Mouse (Mus musculus) G1E (cell line): ENCODE data around the gene St8sia1. TPM values are rescaled to one million over a fixed set of nuclear protein-coding genes. Genes with fewer than 3 reads are reported as not detected.

Experiments
- ATAC-seq: 2 replicates; pipeline ENCODE4 v1.8.0; 2016; ENCODE audit warnings: mild to moderate bottlenecking; ENCODE audit not compliant: insufficient number of reproducible peaks, poor library complexity, low FRiP score, severe bottlenecking; ENCODE audit errors: extremely low read depth
- DNase-seq: peaks from one replicate; pipeline ENCODE4 v3.0.0; 2012; ENCODE audit warnings: low spot score
- H3K27me3 ChIP-seq: 2 replicates; pipeline ENCODE4 v1.6.1; 2012; ENCODE audit warnings: mild to moderate bottlenecking, low read length, inconsistent platforms; ENCODE audit not compliant: insufficient read depth
- H3K36me3 ChIP-seq: replicated peaks from 2 replicates; pipeline ENCODE3; 2012; ENCODE audit warnings: mild to moderate bottlenecking, inconsistent platforms
- H3K4me1 ChIP-seq: 2 replicates; pipeline ENCODE4 v1.6.1; 2012; ENCODE audit warnings: low read depth, low read length, inconsistent platforms, mixed read lengths; ENCODE audit not compliant: insufficient read depth
- H3K4me3 ChIP-seq: 2 replicates; pipeline ENCODE4 v1.5.1; 2012; ENCODE audit warnings: low read depth, mild to moderate bottlenecking, inconsistent platforms, low read length, moderate library complexity, mixed read lengths
- H3K9me3 ChIP-seq: replicated peaks from 2 replicates; pipeline ENCODE4 v1.6.1; 2012; ENCODE audit warnings: inconsistent platforms
- CTCF ChIP-seq: IDR thresholded peaks from 2 replicates; pipeline ENCODE4 v1.5.1; 2012; ENCODE audit warnings: low read depth, low read length, inconsistent platforms, mixed read lengths
- GATA1 ChIP-seq: IDR thresholded peaks from 2 replicates; pipeline ENCODE4 v1.6.1; 2012; ENCODE audit warnings: borderline replicate concordance, low read length, inconsistent platforms, mixed read lengths
- GATA2 ChIP-seq: IDR thresholded peaks from 2 replicates; pipeline ENCODE4 v1.6.1; 2012; ENCODE audit warnings: low read depth, low read length, inconsistent platforms, borderline replicate concordance
- POLR2AphosphoS5 ChIP-seq: IDR thresholded peaks from 2 replicates; pipeline ENCODE4 v1.6.1; 2012; ENCODE audit warnings: low read depth, low read length, inconsistent platforms; ENCODE audit not compliant: insufficient replicate concordance
- TAL1 ChIP-seq: conservative IDR thresholded peaks from 2 replicates; pipeline ENCODE4 v1.6.1; 2012; ENCODE audit warnings: low read depth, low read length, inconsistent platforms, mixed read lengths
- polyA plus RNA-seq: library from polyadenylated mRNA; stranded (reverse); fragments of >175 nt; gene quantifications from 2 replicates; pipeline ENCODE4 v1.2.3, GENCODE M21; 2012
- total RNA-seq, 2 experiments: library from RNA; stranded (forward) in 1 of 2; stranded (reverse) in 1 of 2; fragments of 200-1000 nt in 1 of 2; fragments of >200 nt in 1 of 2; fragmentation: Nextera tagmentation in 1 of 2; gene quantifications; 2 replicates each; pipeline ENCODE4 v1.2.3; 2014 to 2017

Gene St8sia1
- total and polyA plus RNA-seq, 3 experiments: 0.11 TPM; not detected in 2

- no peak overlapping the region for H3K4me3 ChIP-seq
- H3K27me3 ChIP-seq: peaks cover 29% of the 10 kb centered on the region
- ATAC-seq: no peak
- H3K9me3 ChIP-seq: no peaks in the 10 kb centered on the region
- TF ChIP-seq TAL1 (no peak), POLR2AphosphoS5 (no peak), GATA2 (no peak), GATA1 (no peak), CTCF (no peak)
- peaks cover 37% of the 10 kb centered on the region for H3K4me1 ChIP-seq
- H3K36me3 ChIP-seq: no peaks in the 10 kb centered on the region
- no peak for DNase-seq
Observed at GRCm38 (mm10) chr6:142814011-142814410, 150.2 kb downstream of the St8sia1 start.

- DNase-seq (no peak), ATAC-seq (no peak)
- no peak for TF ChIP-seq GATA1
- no peak for TF ChIP-seq TAL1
- no peak for TF ChIP-seq CTCF
- TF ChIP-seq GATA2: no peak
- Histone ChIP-seq H3K4me1 (peaks cover 41% of the 10 kb centered on the region), H3K4me3 (no peak overlapping the region), H3K27me3 (peaks cover 18% of the 10 kb centered on the region), H3K9me3 (no peaks in the 10 kb centered on the region), H3K36me3 (no peaks in the 10 kb centered on the region)
Observed at GRCm38 (mm10) chr6:142812969-142813368, 151.3 kb downstream of the St8sia1 start.

GRCm38 (mm10) chr6:142810239-142810638, 154.0 kb downstream of the St8sia1 start:
- TF ChIP-seq TAL1 (no peak), GATA2 (no peak), POLR2AphosphoS5 (no peak), GATA1 (no peak), CTCF (no peak)
- Histone ChIP-seq H3K9me3 (no peaks in the 10 kb centered on the region), H3K4me1 (peaks cover 41% of the 10 kb centered on the region), H3K36me3 (no peaks in the 10 kb centered on the region), H3K4me3 (no peak overlapping the region), H3K27me3 (peaks cover 13% of the 10 kb centered on the region)
- peak; percentile 37; the same call in 1 of the 2 replicates for ATAC-seq
- DNase-seq: no peak

GRCm38 (mm10) chr6:142809373-142810098, 154.7 kb downstream of the St8sia1 start:
- no peaks in the 10 kb centered on the region for H3K9me3 ChIP-seq
- TF ChIP-seq TAL1 (no peak), CTCF (no peak), GATA1 (no peak), POLR2AphosphoS5 (no peak), GATA2 (no peak)
- ATAC-seq: peak; percentile 72
- H3K4me3 ChIP-seq: peak overlapping the region; percentile 42; the same call in 1 of the 2 replicates
- H3K27me3 ChIP-seq: peaks cover 13% of the 10 kb centered on the region
- no peak for DNase-seq
- H3K36me3 ChIP-seq: no peaks in the 10 kb centered on the region
- H3K4me1 ChIP-seq: peaks cover 39% of the 10 kb centered on the region

- Histone ChIP-seq H3K36me3 (no peaks in the 10 kb centered on the region), H3K27me3 (peaks cover 2% of the 10 kb centered on the region; the same call in 1 of the 2 replicates), H3K4me3 (no peak overlapping the region), H3K9me3 (no peaks in the 10 kb centered on the region), H3K4me1 (peaks cover 50% of the 10 kb centered on the region)
- ATAC-seq: peak; percentile 5; the same call in 1 of the 2 replicates
- DNase-seq: no peak
- TF ChIP-seq CTCF (no peak), GATA1 (no peak), GATA2 (no peak), POLR2AphosphoS5 (no peak), TAL1 (no peak)
Observed at GRCm38 (mm10) chr6:142806326-142806725, 157.9 kb downstream of the St8sia1 start.

GRCm38 (mm10) chr6:142804402-142804801, 159.8 kb downstream of the St8sia1 start, which contains the start of gene Sult6b2:
Gene Sult6b2 (minus strand): TSS chr6:142804502.
- H3K36me3 ChIP-seq: no peaks in the 10 kb centered on the region
- ATAC-seq (no peak), DNase-seq (no peak)
- H3K4me1 ChIP-seq: peaks cover 51% of the 10 kb centered on the region
- H3K27me3 ChIP-seq: no peaks in the 10 kb centered on the region; the same call in 1 of the 2 replicates
- H3K9me3 ChIP-seq: no peaks in the 10 kb centered on the region
- TF ChIP-seq GATA1: no peak
- TF ChIP-seq CTCF: no peak
- TF ChIP-seq GATA2: no peak
- TF ChIP-seq TAL1: no peak
- no peak for TF ChIP-seq POLR2AphosphoS5
- H3K4me3 ChIP-seq: no peak within 1 kb of the TSS
